8 mouse cellular contexts compared by ENCODE assay signal in genomic region chr16:32499430-32500037, GRCm38 (mm10). TPM values are rescaled to one million over a fixed set of nuclear protein-coding genes. Genes with fewer than 3 reads are reported as not detected.
DNase-seq lines count a peak whose midpoint lies in the region; ATAC-seq lines count a peak whose summit lies in the region.

No protein-coding gene starts in this region.

- DNase-seq in 416B (ENCODE audit: low read depth) = peak; percentile 79
- peak; percentile 73 to 86 for DNase-seq in adrenal gland, postnatal 4 days (ENCODE audit: low spot score in 2 of 2)
- DNase-seq in embryonic facial prominence, embryonic 14.5 days (ENCODE audit: low spot score) = peak; percentile 92
- peak; percentile 93 for DNase-seq in heart, embryonic 10.5 days (ENCODE audit: low spot score)
- DNase-seq in liver, embryonic 11.5 days (ENCODE audit: low spot score) = peak; percentile 83
- peak; percentile 59 to 77 for DNase-seq in natural killer cell, adult 2 months (ENCODE audit: low spot score in 2 of 2)

- no peak overlapping the region for H3K27ac ChIP-seq in embryonic facial prominence, embryonic 14.5 days (replicated peaks; ENCODE audit: low read depth, low read length)
- H3K27ac ChIP-seq in heart, embryonic 10.5 days = peak overlapping the region; percentile 81; the same call in 1 of the 2 replicates
- H3K27ac ChIP-seq in kidney, embryonic 16.5 days (ENCODE audit: low read length) = no peak overlapping the region
- H3K27ac ChIP-seq in liver, embryonic 11.5 days (ENCODE audit: low read depth, low read length) = no peak overlapping the region
- no peak overlapping the region for H3K27ac ChIP-seq in stomach, embryonic 14.5 days (ENCODE audit: low read length)

- H3K27me3 ChIP-seq in embryonic facial prominence, embryonic 14.5 days (replicated peaks; ENCODE audit: control insufficient read depth, insufficient read depth, low read length) = no peaks in the 10 kb centered on the region
- H3K27me3 ChIP-seq in heart, embryonic 10.5 days (ENCODE audit: insufficient read depth, poor library complexity, severe bottlenecking) = peaks cover 17% of the 10 kb centered on the region; the same call in 1 of the 2 replicates
- H3K27me3 ChIP-seq in kidney, embryonic 16.5 days (ENCODE audit: insufficient read depth, low read length) = peaks cover 4% of the 10 kb centered on the region
- peaks cover 5% of the 10 kb centered on the region; the same call in 1 of the 2 replicates for H3K27me3 ChIP-seq in liver, embryonic 11.5 days (replicated peaks; ENCODE audit: control insufficient read depth, insufficient read depth, low read length)
- H3K27me3 ChIP-seq in stomach, embryonic 14.5 days (ENCODE audit: control insufficient read depth, insufficient read depth, low read length) = no peaks in the 10 kb centered on the region

- peak overlapping the region; percentile 64 for H3K9ac ChIP-seq in embryonic facial prominence, embryonic 14.5 days (ENCODE audit: low read depth, low read length)
- peak overlapping the region; percentile 59; the same call in 1 of the 2 replicates for H3K9ac ChIP-seq in kidney, embryonic 16.5 days (replicated peaks; ENCODE audit: low read length)
- 0 out of 2 replicates have a peak overlapping the region, but pooled peaks have one; percentile 50 for H3K9ac ChIP-seq in liver, embryonic 11.5 days (ENCODE audit: low read depth, low read length)
- 0 out of 2 replicates have a peak overlapping the region, but pooled peaks have one; percentile 14 for H3K9ac ChIP-seq in stomach, embryonic 14.5 days (replicated peaks; ENCODE audit: low read depth, low read length)

- no peaks in the 10 kb centered on the region for H3K9me3 ChIP-seq in embryonic facial prominence, embryonic 14.5 days (ENCODE audit: control insufficient read depth, low read length)
- no peaks in the 10 kb centered on the region for H3K9me3 ChIP-seq in heart, embryonic 10.5 days
- no peaks in the 10 kb centered on the region for H3K9me3 ChIP-seq in kidney, embryonic 16.5 days (ENCODE audit: low read length)
- no peaks in the 10 kb centered on the region for H3K9me3 ChIP-seq in liver, embryonic 11.5 days (ENCODE audit: control insufficient read depth, low read length)
- no peaks in the 10 kb centered on the region for H3K9me3 ChIP-seq in stomach, embryonic 14.5 days (ENCODE audit: control insufficient read depth, low read depth, low read length)

- no peaks in the 10 kb centered on the region for H3K36me3 ChIP-seq in embryonic facial prominence, embryonic 14.5 days (ENCODE audit: control insufficient read depth, insufficient read depth, low read length)
- H3K36me3 ChIP-seq in heart, embryonic 10.5 days = no peaks in the 10 kb centered on the region
- no peaks in the 10 kb centered on the region for H3K36me3 ChIP-seq in kidney, embryonic 16.5 days (ENCODE audit: insufficient read depth, low read length)
- H3K36me3 ChIP-seq in liver, embryonic 11.5 days (ENCODE audit: control insufficient read depth, insufficient read depth, low read length) = no peaks in the 10 kb centered on the region
- H3K36me3 ChIP-seq in stomach, embryonic 14.5 days (ENCODE audit: control insufficient read depth, insufficient read depth, low read length) = no peaks in the 10 kb centered on the region

- H3K4me3 ChIP-seq in embryonic facial prominence, embryonic 14.5 days (ENCODE audit: low read depth, low read length) = peak overlapping the region; percentile 42
- peak overlapping the region; percentile 52 for H3K4me3 ChIP-seq in heart, embryonic 10.5 days
- peak overlapping the region; percentile 38 for H3K4me3 ChIP-seq in kidney, embryonic 16.5 days (ENCODE audit: low read length)
- H3K4me3 ChIP-seq in liver, embryonic 11.5 days (ENCODE audit: low read depth, low read length) = peak overlapping the region; percentile 21; the same call in 1 of the 2 replicates
- H3K4me3 ChIP-seq in stomach, embryonic 14.5 days (ENCODE audit: low read depth, low read length) = peak overlapping the region; percentile 26

- WGBS in embryonic facial prominence, embryonic 14.5 days = 9% methylated on average over 19 of the region's 22 CpGs
- WGBS in heart, embryonic 10.5 days = 7% methylated on average over 22 of the region's 22 CpGs
- WGBS in kidney, embryonic 16.5 days = 6% methylated on average over 22 of the region's 22 CpGs
- WGBS in liver, embryonic 11.5 days = 5% methylated on average over 22 of the region's 22 CpGs
- WGBS in stomach, embryonic 14.5 days = 9% methylated on average over 22 of the region's 22 CpGs

- H3K4me2 ChIP-seq in embryonic facial prominence, embryonic 14.5 days (ENCODE audit: low read depth, low read length) = peak overlapping the region; percentile 77
- peak overlapping the region; percentile 58 for H3K4me2 ChIP-seq in kidney, embryonic 16.5 days (replicated peaks; ENCODE audit: low read depth, low read length)
- peak overlapping the region; percentile 64 for H3K4me2 ChIP-seq in liver, embryonic 11.5 days
- peak overlapping the region; percentile 61 for H3K4me2 ChIP-seq in stomach, embryonic 14.5 days (replicated peaks; ENCODE audit: low read depth, low read length)

- H3K4me1 ChIP-seq in embryonic facial prominence, embryonic 14.5 days (ENCODE audit: control insufficient read depth, insufficient read depth, low read length) = no peaks in the 10 kb centered on the region
- peaks cover 13% of the 10 kb centered on the region; the same call in 1 of the 2 replicates for H3K4me1 ChIP-seq in heart, embryonic 10.5 days
- no peaks in the 10 kb centered on the region for H3K4me1 ChIP-seq in kidney, embryonic 16.5 days (ENCODE audit: insufficient read depth, low read length)
- H3K4me1 ChIP-seq in liver, embryonic 11.5 days (replicated peaks; ENCODE audit: control insufficient read depth, insufficient read depth, low read length) = peaks cover 3% of the 10 kb centered on the region
- H3K4me1 ChIP-seq in stomach, embryonic 14.5 days (ENCODE audit: control insufficient read depth, insufficient read depth, low read length) = no peaks in the 10 kb centered on the region

- ATAC-seq in embryonic facial prominence, embryonic 14.5 days (ENCODE audit: low read depth) = peak; percentile 95
- ATAC-seq in kidney, embryonic 16.5 days (ENCODE audit: low FRiP score, low TSS enrichment) = peak; percentile 92
- ATAC-seq in liver, embryonic 11.5 days (replicated peaks; ENCODE audit: low FRiP score) = peak; percentile 85
- ATAC-seq in stomach, embryonic 14.5 days (ENCODE audit: insufficient number of reproducible peaks, insufficient read depth, low FRiP score, low read depth) = peak; percentile 90

RNA-seq across cellular contexts. Expression of gene Zdhhc19, which starts 3.5 kb away (rescaled TPM):
- total RNA-seq in adrenal gland, postnatal 4 days (2021) = not detected
- polyA plus RNA-seq in embryonic facial prominence, embryonic 14.5 days (2014; fragmentation: Nextera tagmentation; extraction: Ambion mirVana) = not detected in 2 replicates
- polyA plus RNA-seq in heart, embryonic 10.5 days (2016; fragmentation: Nextera tagmentation; extraction: Ambion mirVana) = not detected in 2 replicates
- not detected in 2 replicates for polyA plus RNA-seq in kidney, embryonic 16.5 days (2015; fragmentation: Nextera tagmentation; extraction: Ambion mirVana)
- polyA plus RNA-seq in liver, embryonic 11.5 days (2014; fragmentation: Nextera tagmentation; extraction: Ambion mirVana) = not detected in 2 replicates
- polyA plus RNA-seq in stomach, embryonic 14.5 days (2014; fragmentation: Nextera tagmentation; extraction: Ambion mirVana) = not detected in 2 replicates

RNA-seq across cellular contexts. Expression of gene Slc51a, which starts 11.9 kb away (rescaled TPM):
- 1 to 10 TPM in 1 of 2 experiments, not detected in 1; 1.4 TPM for total RNA-seq in adrenal gland, postnatal 4 days (2021)
- 0.29 TPM in 2 replicates for polyA plus RNA-seq in embryonic facial prominence, embryonic 14.5 days (2014; fragmentation: Nextera tagmentation; extraction: Ambion mirVana)
- 4.2 and 5.1 TPM in 2 replicates for polyA plus RNA-seq in heart, embryonic 10.5 days (2016; fragmentation: Nextera tagmentation; extraction: Ambion mirVana)
- polyA plus RNA-seq in kidney, embryonic 16.5 days (2015; fragmentation: Nextera tagmentation; extraction: Ambion mirVana) = 3.0 and 3.9 TPM in 2 replicates
- 1.3 TPM in 2 replicates for polyA plus RNA-seq in liver, embryonic 11.5 days (2014; fragmentation: Nextera tagmentation; extraction: Ambion mirVana)
- 1.9 and 2.7 TPM in 2 replicates for polyA plus RNA-seq in stomach, embryonic 14.5 days (2014; fragmentation: Nextera tagmentation; extraction: Ambion mirVana)

Comparison
In these comparisons a context has a peak if more than half of its experiments do, and no peak if none do; other contexts are left out.
1. H3K9ac ChIP-seq: peak in every context shown above with its lines; median percentile 64 in embryonic facial prominence, embryonic 14.5 days; 59 in kidney, embryonic 16.5 days; 50 in liver, embryonic 11.5 days; 14 in stomach, embryonic 14.5 days.